Mouse (Mus musculus) liver, embryonic 11.5 days (tissue): ENCODE data around the gene Csf2. TPM values are rescaled to one million over a fixed set of nuclear protein-coding genes. Genes with fewer than 3 reads are reported as not detected.

Experiments
- ATAC-seq: fragments of 200-750 bp; cut with Nextera tagmentation; replicated peaks from 2 replicates; pipeline ENCODE4 v1.8.0; 2017; ENCODE audit warnings: moderate number of reproducible peaks, mild to moderate bottlenecking, moderate TSS enrichment, moderate library complexity; ENCODE audit not compliant: low FRiP score
- DNase-seq: peaks from one replicate; pipeline ENCODE4 v3.0.0-alpha.2; 2017; ENCODE audit warnings: low spot score
- H3K27ac ChIP-seq: fragments of 300-500 bp; sonication (generic); 2 replicates; pipeline ENCODE4 v1.5.1; 2014; ENCODE audit warnings: mild to moderate bottlenecking, low read depth, low read length, control low read depth
- H3K27me3 ChIP-seq: fragments of 300-500 bp; sonication (generic); replicated peaks from 2 replicates; pipeline ENCODE4 v1.6.1; 2014; ENCODE audit warnings: low read length, mixed read lengths; ENCODE audit not compliant: control insufficient read depth, insufficient read depth
- H3K36me3 ChIP-seq: fragments of 300-500 bp; sonication (generic); 2 replicates; pipeline ENCODE4 v1.6.1; 2014; ENCODE audit warnings: mild to moderate bottlenecking, low read length, moderate library complexity, mixed read lengths; ENCODE audit not compliant: control insufficient read depth, insufficient read depth
- H3K4me1 ChIP-seq: fragments of 300-500 bp; sonication (generic); replicated peaks from 2 replicates; pipeline ENCODE4 v1.6.1; 2014; ENCODE audit warnings: low read length, mixed read lengths; ENCODE audit not compliant: control insufficient read depth, insufficient read depth
- H3K4me2 ChIP-seq: fragments of 300-500 bp; sonication (generic); 2 replicates; pipeline ENCODE4 v1.6.1; 2014; ENCODE audit warnings: mild to moderate bottlenecking, control low read depth, moderate library complexity
- H3K4me3 ChIP-seq: fragments of 300-500 bp; sonication (generic); 2 replicates; pipeline ENCODE4 v1.5.1; 2014; ENCODE audit warnings: low read depth, low read length, control low read depth
- H3K9ac ChIP-seq: fragments of 300-500 bp; sonication (generic); 2 replicates; pipeline ENCODE4 v1.6.1; 2014; ENCODE audit warnings: low read depth, low read length, control low read depth
- H3K9me3 ChIP-seq: fragments of 300-500 bp; sonication (generic); 2 replicates; pipeline ENCODE4 v1.6.1; 2016; ENCODE audit warnings: low read length, inconsistent platforms, mixed read lengths; ENCODE audit not compliant: control insufficient read depth
- WGBS: fragments of 180-500 bp; shearing (Covaris S2); extraction: QIAGEN DNeasy Blood & Tissue Kit; methylation state at CpG from one replicate; pipeline ENCODE4 v1.1.7; 2014; 5-methylcytosine and 5-hydroxymethylcytosine counted together
- polyA plus RNA-seq: library from polyadenylated mRNA; unstranded; fragments of >200 nt; fragmentation: Nextera tagmentation; extraction: Ambion mirVana; gene quantifications from 2 replicates; pipeline ENCODE4 v1.2.1, GENCODE M21; 2014

Csf2 gene
- polyA plus RNA-seq, 1 experiment from 2014 or later, result not detected

DNA sequence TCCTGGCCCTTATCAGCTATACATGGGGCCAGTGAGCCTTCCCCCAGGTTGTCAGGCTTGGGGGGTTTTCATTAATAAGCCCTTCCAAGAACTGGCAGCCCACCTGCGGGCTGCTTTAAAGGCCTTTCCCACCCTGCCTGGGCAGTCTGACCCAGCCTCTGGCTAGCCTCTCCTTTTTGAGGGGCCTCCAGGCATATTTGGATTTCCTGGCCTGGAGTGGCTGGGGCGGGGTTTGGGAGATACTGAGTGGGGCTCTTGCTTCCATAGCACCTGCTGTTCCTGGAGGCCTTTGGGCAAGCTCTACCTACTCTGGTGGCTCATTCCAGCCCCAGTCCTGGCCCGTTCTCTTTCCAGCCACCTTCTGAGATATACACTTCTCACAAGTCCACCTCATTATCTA, 281 bp upstream of the Csf2 start:
- no peaks in the 10 kb centered on the region for H3K9me3 ChIP-seq
- DNase-seq (no peak), ATAC-seq (no peak)
- no peak overlapping the region for H3K4me2 ChIP-seq
- H3K4me3 ChIP-seq, result no peak overlapping the region
- WGBS, result 66% methylated on average over 3 of the region's 3 CpGs
- no peak overlapping the region for H3K9ac ChIP-seq
- H3K4me1 ChIP-seq, result peaks cover 8% of the 10 kb centered on the region; the same call in 1 of the 2 replicates
- no peaks in the 10 kb centered on the region for H3K36me3 ChIP-seq
- H3K27me3 ChIP-seq, result no peaks in the 10 kb centered on the region
- no peak overlapping the region for H3K27ac ChIP-seq

DNA sequence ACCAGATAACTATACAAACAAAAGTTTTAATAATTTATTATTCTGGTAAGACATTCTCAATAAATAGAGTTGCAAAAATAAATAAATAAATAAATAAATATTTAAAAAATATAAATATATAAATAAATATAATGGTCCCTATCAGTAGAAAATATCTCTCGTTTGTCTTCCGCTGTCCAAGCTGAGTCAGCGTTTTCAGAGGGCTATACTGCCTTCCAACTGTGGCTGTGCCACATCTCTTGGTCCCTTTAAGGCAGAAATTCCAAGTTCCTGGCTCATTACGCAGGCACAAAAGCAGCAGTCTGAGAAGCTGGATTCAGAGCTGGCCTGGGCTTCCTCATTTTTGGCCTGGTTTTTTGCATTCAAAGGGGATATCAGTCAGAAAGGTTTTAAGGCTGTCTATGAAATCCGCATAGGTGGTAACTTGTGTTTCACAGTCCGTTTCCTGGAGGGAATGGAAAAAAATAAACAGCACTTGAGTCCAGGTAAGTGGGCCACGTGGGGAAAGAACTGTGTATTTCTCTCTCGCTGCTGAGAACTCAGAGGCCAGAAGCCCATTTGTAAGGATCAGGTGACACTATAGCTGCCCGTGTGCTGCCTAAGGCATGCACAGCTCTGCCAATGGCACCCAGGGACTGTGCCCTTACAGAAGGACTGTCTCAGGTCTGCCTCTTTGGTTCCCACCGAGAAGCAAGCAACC, 2.1 kb downstream of the Csf2 start:
- Histone ChIP-seq H3K36me3 (no peaks in the 10 kb centered on the region), H3K4me1 (peaks cover 8% of the 10 kb centered on the region; the same call in 1 of the 2 replicates), H3K4me2 (no peak overlapping the region), H3K9me3 (no peaks in the 10 kb centered on the region), H3K9ac (no peak overlapping the region), H3K27ac (no peak overlapping the region), H3K27me3 (no peaks in the 10 kb centered on the region), H3K4me3 (no peak overlapping the region)
- WGBS, result 73% methylated on average over 10 of the region's 10 CpGs
- DNase-seq (no peak), ATAC-seq (no peak)

DNA sequence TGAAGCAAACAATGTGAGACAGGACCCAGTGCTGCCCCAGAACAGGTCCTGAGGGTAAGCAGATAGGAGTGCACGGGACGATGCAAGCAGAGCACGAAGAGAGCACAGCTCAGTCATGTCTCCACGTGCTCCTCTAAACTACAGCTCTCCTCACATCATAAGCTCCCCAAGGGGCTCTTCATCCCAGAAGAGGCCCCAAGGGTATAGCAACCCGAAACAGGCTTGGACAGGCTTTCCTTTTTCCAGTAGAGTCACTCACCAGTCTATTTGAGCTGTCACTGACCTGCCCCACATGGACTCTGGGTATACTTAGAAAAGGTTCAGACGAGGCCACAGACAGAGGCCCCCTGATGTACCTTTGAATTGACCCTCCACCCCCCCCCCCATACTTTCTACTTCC, 5.0 kb downstream of the Csf2 start:
- Histone ChIP-seq H3K4me2 (no peak overlapping the region), H3K4me1 (peaks cover 5% of the 10 kb centered on the region; the same call in 1 of the 2 replicates), H3K36me3 (no peaks in the 10 kb centered on the region), H3K9ac (no peak overlapping the region), H3K4me3 (no peak overlapping the region), H3K27ac (no peak overlapping the region), H3K9me3 (no peaks in the 10 kb centered on the region), H3K27me3 (no peaks in the 10 kb centered on the region)
- ATAC-seq, result no peak
- DNase-seq, result no peak
- 76% methylated on average over 6 of the region's 6 CpGs for WGBS

DNA sequence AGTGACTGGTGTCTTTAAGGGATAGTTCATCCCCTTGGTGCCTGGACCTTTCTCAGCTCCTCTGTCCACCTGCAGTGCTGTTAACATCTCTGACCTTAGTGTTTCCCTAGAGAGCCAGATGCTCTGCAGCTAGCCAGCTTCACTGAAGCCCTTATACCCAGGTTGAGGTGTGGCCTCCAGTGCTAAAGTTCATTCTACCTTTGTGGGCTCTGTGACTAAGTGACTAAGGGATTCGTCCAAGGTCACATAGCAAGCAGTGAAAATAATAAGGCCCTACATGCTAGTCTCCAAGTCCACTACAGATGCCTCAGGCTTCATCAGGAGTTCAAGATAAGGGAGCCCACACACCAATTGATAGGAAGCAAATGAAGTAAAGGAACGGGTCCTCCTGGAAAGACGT, 7.0 kb downstream of the Csf2 start:
- H3K27me3 ChIP-seq, result no peaks in the 10 kb centered on the region
- H3K4me1 ChIP-seq, result no peaks in the 10 kb centered on the region
- DNase-seq (no peak), ATAC-seq (no peak)
- no peaks in the 10 kb centered on the region for H3K36me3 ChIP-seq
- no peak overlapping the region for H3K9ac ChIP-seq
- no peak overlapping the region for H3K4me3 ChIP-seq
- WGBS, result 74% methylated on average over 3 of the region's 3 CpGs
- no peak overlapping the region for H3K4me2 ChIP-seq
- H3K9me3 ChIP-seq, result no peaks in the 10 kb centered on the region
- no peak overlapping the region for H3K27ac ChIP-seq

DNA sequence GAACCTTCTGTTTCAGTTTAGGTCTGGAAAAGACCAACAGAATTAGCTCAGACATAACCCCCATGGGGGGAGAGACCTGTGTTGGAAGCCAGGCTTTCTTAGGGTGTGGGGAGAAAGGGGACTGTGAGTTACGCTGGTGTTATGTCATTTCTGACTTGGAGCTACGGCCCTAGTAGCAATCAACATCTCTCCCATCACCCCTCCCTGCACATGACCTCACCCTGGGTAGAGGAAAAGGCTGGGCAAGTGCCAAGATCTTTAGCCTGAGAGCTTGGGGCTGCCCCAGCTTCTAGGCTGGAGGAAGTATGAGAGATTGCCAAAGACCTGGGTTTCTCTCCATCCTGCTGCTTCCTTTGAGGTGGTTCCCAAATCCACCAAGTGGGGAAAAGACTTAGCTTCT, 12.5 kb downstream of the Csf2 start:
- 63% methylated on average over 2 of the region's 2 CpGs for WGBS
- H3K4me1 ChIP-seq, result no peaks in the 10 kb centered on the region
- DNase-seq (no peak), ATAC-seq (no peak)
- H3K9ac ChIP-seq, result no peak overlapping the region
- no peak overlapping the region for H3K4me3 ChIP-seq
- H3K4me2 ChIP-seq, result no peak overlapping the region
- H3K27me3 ChIP-seq, result no peaks in the 10 kb centered on the region
- no peaks in the 10 kb centered on the region for H3K36me3 ChIP-seq
- no peak overlapping the region for H3K27ac ChIP-seq
- no peaks in the 10 kb centered on the region for H3K9me3 ChIP-seq

DNA sequence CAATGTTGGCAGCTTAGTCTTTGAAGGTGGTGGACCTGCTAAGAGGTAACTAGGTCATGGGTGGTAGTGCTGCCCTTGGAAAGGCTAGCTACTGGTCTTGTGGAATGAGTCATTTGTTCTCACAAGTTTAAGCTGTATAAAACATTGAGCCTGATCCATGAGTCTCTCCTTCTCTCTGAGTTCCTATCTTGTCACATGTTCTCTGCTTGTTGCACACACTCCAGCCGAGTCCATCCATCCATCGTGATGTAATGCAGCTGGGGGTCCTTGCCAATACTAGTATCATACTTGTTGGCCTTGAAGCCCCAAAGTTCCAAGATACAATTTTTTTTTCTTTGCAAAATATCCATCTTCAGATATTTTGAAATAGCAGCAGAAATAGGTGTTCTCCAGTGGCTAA, 22.0 kb downstream of the Csf2 start:
- DNase-seq (no peak), ATAC-seq (no peak)
- 89% methylated on average over 2 of the region's 2 CpGs for WGBS

DNA sequence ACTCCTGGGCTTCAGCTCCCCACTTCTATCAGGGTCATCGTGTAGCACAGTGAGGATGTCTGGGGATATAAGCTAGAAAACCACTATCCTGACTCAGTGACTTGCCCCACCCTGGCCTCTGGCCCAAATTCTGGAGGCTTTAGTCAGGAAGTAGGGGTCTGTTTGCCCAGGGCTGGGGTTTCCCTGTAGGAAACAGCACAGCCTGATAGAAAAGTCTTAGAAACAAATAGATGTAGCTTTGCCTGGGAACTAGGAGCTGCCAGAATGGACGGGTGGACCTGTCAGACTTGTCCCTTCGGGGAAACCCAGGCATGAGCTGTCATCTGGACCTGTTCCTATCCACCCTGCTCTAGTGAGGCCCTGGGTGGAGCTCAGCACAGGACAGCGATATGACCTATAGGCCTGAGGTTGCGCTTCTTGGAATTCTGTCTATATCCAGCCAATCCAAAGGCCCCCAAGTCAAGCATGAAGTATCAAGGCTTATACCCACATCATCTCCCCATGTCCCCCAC, 24.9 kb downstream of the Csf2 start:
- ATAC-seq (no peak), DNase-seq (no peak)
- no peak overlapping the region for H3K27ac ChIP-seq
- 81% methylated on average over 5 of the region's 5 CpGs for WGBS
- no peaks in the 10 kb centered on the region for H3K9me3 ChIP-seq
- no peaks in the 10 kb centered on the region for H3K36me3 ChIP-seq
- H3K27me3 ChIP-seq, result no peaks in the 10 kb centered on the region
- no peaks in the 10 kb centered on the region for H3K4me1 ChIP-seq
- no peak overlapping the region for H3K4me3 ChIP-seq
- no peak overlapping the region for H3K4me2 ChIP-seq
- H3K9ac ChIP-seq, result no peak overlapping the region

More for the DNA sequence above, 22.0 kb downstream of the Csf2 start:
- Histone ChIP-seq H3K27ac (no peak overlapping the region), H3K4me3 (no peak overlapping the region), H3K9ac (no peak overlapping the region), H3K9me3 (no peaks in the 10 kb centered on the region), H3K36me3 (no peaks in the 10 kb centered on the region), H3K4me2 (no peak overlapping the region), H3K4me1 (no peaks in the 10 kb centered on the region), H3K27me3 (no peaks in the 10 kb centered on the region)

DNA sequence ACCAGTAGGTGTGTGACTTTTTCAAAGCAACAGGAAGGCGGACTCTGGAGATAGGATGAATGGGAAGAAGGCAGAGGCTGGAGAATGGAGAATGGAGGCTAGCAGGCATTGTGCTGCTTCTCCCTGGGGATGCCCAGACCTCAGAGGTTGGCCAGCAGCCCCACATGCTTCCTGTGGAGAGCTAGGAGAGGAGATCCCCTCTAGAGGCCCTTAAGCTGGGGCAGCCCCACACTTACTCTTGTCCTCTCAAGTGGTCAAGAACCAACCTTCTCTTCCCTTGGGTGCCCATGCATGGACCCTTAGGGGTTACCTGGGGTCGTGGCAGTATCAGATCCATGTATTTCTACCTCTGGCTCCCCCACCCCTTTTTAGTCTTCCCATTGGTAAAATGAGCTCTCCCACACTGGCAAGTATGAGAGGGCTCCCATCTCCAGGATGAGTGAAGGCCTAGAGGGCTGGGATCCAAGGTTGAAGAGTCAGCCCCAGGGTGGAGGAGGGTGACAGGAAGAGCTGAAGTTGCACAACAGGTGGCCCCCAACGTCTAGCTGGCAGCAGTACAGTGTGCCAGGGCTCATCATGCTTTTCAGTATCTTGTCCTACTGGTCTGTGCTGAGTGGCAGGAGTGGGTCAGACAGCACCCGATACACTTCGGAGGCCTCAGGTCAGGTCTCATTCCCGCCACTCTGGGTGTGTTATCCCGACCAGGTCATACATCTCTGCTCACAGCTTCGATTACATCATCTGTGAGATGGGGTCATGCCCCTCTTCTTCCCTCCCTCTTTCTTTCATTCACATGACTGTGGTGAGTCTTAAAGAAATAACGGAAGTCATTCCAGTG, 25.6 kb downstream of the Csf2 start:
- ATAC-seq, result no peak
- no peak overlapping the region for H3K4me3 ChIP-seq
- no peak for DNase-seq
- no peaks in the 10 kb centered on the region for H3K9me3 ChIP-seq
- H3K36me3 ChIP-seq, result no peaks in the 10 kb centered on the region
- H3K27ac ChIP-seq, result no peak overlapping the region
- no peaks in the 10 kb centered on the region for H3K4me1 ChIP-seq
- no peak overlapping the region for H3K9ac ChIP-seq
- no peak overlapping the region for H3K4me2 ChIP-seq
- no peaks in the 10 kb centered on the region; the same call in 1 of the 2 replicates for H3K27me3 ChIP-seq
- WGBS, result 72% methylated on average over 9 of the region's 9 CpGs
